8 mouse cellular contexts compared by ENCODE assay signal in the genomic region with DNA sequence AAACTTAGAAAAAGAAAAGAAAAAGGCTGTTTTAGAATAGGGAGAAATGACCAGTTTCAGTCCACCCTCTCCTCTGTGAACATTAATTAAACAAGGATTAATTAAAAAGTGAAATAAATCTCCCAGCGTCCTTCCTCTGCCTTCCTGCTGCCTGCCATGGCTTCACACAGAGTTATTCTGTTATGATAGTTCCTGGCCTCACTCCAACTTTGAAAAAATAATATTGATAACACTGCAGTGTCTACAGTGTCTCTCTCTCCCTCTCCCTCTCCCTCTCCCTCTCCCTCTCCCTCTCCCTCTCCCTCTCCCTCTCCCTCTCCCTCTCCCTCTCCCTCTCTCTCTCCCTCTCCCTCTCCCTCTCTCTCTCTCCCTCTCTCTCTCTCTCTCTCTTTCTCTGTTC. TPM values are rescaled to one million over a fixed set of nuclear protein-coding genes. Genes with fewer than 3 reads are reported as not detected.
DNase-seq lines count a peak whose midpoint lies in the region; ATAC-seq and TF ChIP-seq lines count a peak whose summit lies in the region.
"Not testable (repeated sequence)": the region's sequence is repeated elsewhere in the genome, so short reads cannot be mapped to it uniquely, and the experiment has no call there.

No protein-coding gene starts in this region.

- not testable (repeated sequence) for H3K79me2 ChIP-seq in MEL (ENCODE audit: control insufficient read depth, insufficient read depth, low read length, poor library complexity); liver, adult 2 months (ENCODE audit: control insufficient read depth, insufficient read depth, low read length)

- not testable (repeated sequence) for H3K9me3 ChIP-seq in MEL (replicated peaks; ENCODE audit: insufficient read depth, low read length); forebrain, embryonic 14.5 days (replicated peaks; ENCODE audit: control insufficient read depth, low read length); heart, embryonic 12.5 days (replicated peaks); heart, embryonic 15.5 days (replicated peaks); hindbrain, postnatal 0 days (ENCODE audit: low read length); lung, embryonic 15.5 days; midbrain, postnatal 0 days (ENCODE audit: low read length)

- not testable (repeated sequence) for TF ChIP-seq CTCF in MEL (IDR thresholded peaks at IDR 0.05 in 2 of 3, conservative IDR thresholded peaks at IDR 0.05 in 1 of 3; ENCODE audit: control insufficient read depth in 1 of 3, insufficient read depth in 1 of 3, low read depth in 2 of 3, low read length in 3 of 3, poor library complexity in 1 of 3, severe bottlenecking in 1 of 3); hindbrain, postnatal 0 days (IDR thresholded peaks at IDR 0.05; ENCODE audit: low read depth); liver, adult 2 months (IDR thresholded peaks at IDR 0.05; ENCODE audit: low read depth, low read length); midbrain, postnatal 0 days (IDR thresholded peaks at IDR 0.05)

- not testable (repeated sequence) for TF ChIP-seq EP300 in MEL (IDR thresholded peaks at IDR 0.05; ENCODE audit: low read depth in 1 of 2, low read length in 2 of 2)

- peak; percentile 54 for DNase-seq in MEL (ENCODE audit: low read depth, low spot score)
- peak; percentile 16 for DNase-seq in forebrain, embryonic 14.5 days (ENCODE audit: low spot score)
- peak; percentile 64 for DNase-seq in hindbrain, postnatal 0 days (ENCODE audit: low spot score)
- peak; percentile 26 for DNase-seq in liver, adult 2 months (ENCODE audit: extremely low read depth, low read depth, low spot score)
- peak; percentile 44 for DNase-seq in midbrain, postnatal 0 days (ENCODE audit: low spot score)

- H3K4me1 ChIP-seq in MEL (ENCODE audit: control insufficient read depth in 1 of 2, insufficient read depth in 2 of 2, low read length in 2 of 2); forebrain, embryonic 14.5 days (ENCODE audit: control insufficient read depth, insufficient read depth, low read length); heart, embryonic 15.5 days (replicated peaks); hindbrain, postnatal 0 days (ENCODE audit: insufficient read depth, low read length); liver, adult 2 months (ENCODE audit: control insufficient read depth, insufficient read depth, low read length); lung, embryonic 15.5 days; midbrain, postnatal 0 days (ENCODE audit: insufficient read depth, low read length): not testable (repeated sequence)
- H3K4me1 ChIP-seq in heart, embryonic 12.5 days (replicated peaks): peaks cover 23% of the 10 kb centered on the region

- WGBS in forebrain, embryonic 14.5 days: 33% methylated on average over 1 of the region's 1 CpGs
- WGBS in heart, embryonic 12.5 days: 18% methylated on average over 1 of the region's 1 CpGs
- 9% methylated on average over 1 of the region's 1 CpGs for WGBS in heart, embryonic 15.5 days
- WGBS in hindbrain, postnatal 0 days: 7% methylated on average over 1 of the region's 1 CpGs
- WGBS in liver, adult 2 months: 57% methylated on average over 1 of the region's 1 CpGs
- 25% methylated on average over 1 of the region's 1 CpGs for WGBS in lung, embryonic 15.5 days
- WGBS in midbrain, postnatal 0 days: 21% methylated on average over 1 of the region's 1 CpGs

- TF ChIP-seq POLR2A in MEL (IDR thresholded peaks at IDR 0.05; ENCODE audit: control insufficient read depth in 1 of 2, insufficient read depth in 1 of 2, low read depth in 1 of 2, low read length in 2 of 2, poor library complexity in 1 of 2); liver, adult 2 months (IDR thresholded peaks at IDR 0.05; ENCODE audit: extremely low read depth, insufficient read depth, low read length): not testable (repeated sequence)

- peak overlapping the region in 1 of 2 experiments; percentile 36; a peak in 1 of 4 replicates for H3K4me3 ChIP-seq in MEL (ENCODE audit: control insufficient read depth in 1 of 2, insufficient read depth in 1 of 2, low read depth in 2 of 2, low read length in 2 of 2)
- H3K4me3 ChIP-seq in forebrain, embryonic 14.5 days (ENCODE audit: low read depth, low read length); heart, embryonic 12.5 days; heart, embryonic 15.5 days; hindbrain, postnatal 0 days (ENCODE audit: low read length); liver, adult 2 months (ENCODE audit: insufficient read depth, low read depth, low read length); lung, embryonic 15.5 days; midbrain, postnatal 0 days (ENCODE audit: low read depth, low read length): not testable (repeated sequence)

- H3K9ac ChIP-seq in MEL (ENCODE audit: control insufficient read depth, low read depth, low read length, poor library complexity, severe bottlenecking); forebrain, embryonic 14.5 days (ENCODE audit: low read length); heart, embryonic 12.5 days; heart, embryonic 15.5 days; hindbrain, postnatal 0 days (replicated peaks; ENCODE audit: low read length); liver, adult 2 months (ENCODE audit: low read depth, low read length); lung, embryonic 15.5 days; midbrain, postnatal 0 days (replicated peaks; ENCODE audit: low read length, poor library complexity, severe bottlenecking): not testable (repeated sequence)

- H3K27me3 ChIP-seq in MEL (ENCODE audit: control insufficient read depth in 1 of 2, insufficient read depth in 2 of 2, low read length in 2 of 2); forebrain, embryonic 14.5 days (replicated peaks; ENCODE audit: control insufficient read depth, insufficient read depth, low read length); heart, embryonic 12.5 days (replicated peaks); heart, embryonic 15.5 days; hindbrain, postnatal 0 days (ENCODE audit: insufficient read depth, low read length); liver, adult 2 months (ENCODE audit: control insufficient read depth, insufficient read depth, low read length); lung, embryonic 15.5 days; midbrain, postnatal 0 days (ENCODE audit: insufficient read depth, low read length): not testable (repeated sequence)

- TF ChIP-seq RAD21 in MEL (IDR thresholded peaks at IDR 0.05; ENCODE audit: low read depth, low read length): not testable (repeated sequence)

- not testable (repeated sequence) for H3K4me2 ChIP-seq in forebrain, embryonic 14.5 days (ENCODE audit: low read length); heart, embryonic 12.5 days; heart, embryonic 15.5 days; hindbrain, postnatal 0 days (ENCODE audit: low read depth, low read length); lung, embryonic 15.5 days; midbrain, postnatal 0 days (ENCODE audit: low read depth, low read length, poor library complexity, severe bottlenecking)

- H3K36me3 ChIP-seq in MEL (ENCODE audit: control insufficient read depth in 1 of 2, insufficient read depth in 2 of 2, low read length in 2 of 2); forebrain, embryonic 14.5 days (ENCODE audit: control insufficient read depth, insufficient read depth, low read length); heart, embryonic 12.5 days; heart, embryonic 15.5 days; hindbrain, postnatal 0 days (ENCODE audit: insufficient read depth, low read length); liver, adult 2 months (ENCODE audit: control insufficient read depth, insufficient read depth, low read length); lung, embryonic 15.5 days; midbrain, postnatal 0 days (ENCODE audit: insufficient read depth, low read length): not testable (repeated sequence)

- ATAC-seq in forebrain, embryonic 14.5 days; heart, embryonic 12.5 days (ENCODE audit: insufficient number of reproducible peaks, low FRiP score); heart, embryonic 15.5 days (replicated peaks; ENCODE audit: insufficient number of reproducible peaks, insufficient read depth, low FRiP score, low read depth); hindbrain, postnatal 0 days; midbrain, postnatal 0 days (ENCODE audit: low FRiP score): not testable (repeated sequence)
- 0 out of 2 replicates have a peak, but pooled peaks have one; percentile 39 for ATAC-seq in lung, embryonic 15.5 days (ENCODE audit: borderline replicate concordance, extremely low read depth, low FRiP score, low TSS enrichment)

- H3K27ac ChIP-seq in MEL (ENCODE audit: control insufficient read depth, low read depth, low read length); forebrain, embryonic 14.5 days (ENCODE audit: low read depth, low read length); hindbrain, postnatal 0 days; liver, adult 2 months (replicated peaks; ENCODE audit: insufficient read depth, low read depth, low read length); lung, embryonic 15.5 days; midbrain, postnatal 0 days (ENCODE audit: low read depth, low read length): not testable (repeated sequence)
- 0 out of 2 replicates have a peak overlapping the region, but pooled peaks have one; percentile 29 for H3K27ac ChIP-seq in heart, embryonic 12.5 days (ENCODE audit: poor library complexity, severe bottlenecking)
- peak overlapping the region; percentile 31; the same call in 1 of the 2 replicates for H3K27ac ChIP-seq in heart, embryonic 15.5 days

RNA-seq across cellular contexts. Expression of a gene that starts 35.9 kb away (rescaled TPM):
- total RNA-seq in MEL (2012; rRNA removed): 29.1 and 38.7 TPM in 2 replicates
- polyA plus RNA-seq in MEL (2012; ENCODE audit: insufficient read depth in 1 of 2, insufficient read length in 2 of 2, low read depth in 1 of 2, low replicate concordance in 2 of 2, missing spikeins in 1 of 2): 10 to 100 TPM in 1 of 2 experiments, not detected in 1; 62.9 TPM
- polyA plus RNA-seq in forebrain, embryonic 14.5 days (2014; fragmentation: Nextera tagmentation; extraction: Ambion mirVana): 8.4 and 10.6 TPM in 2 replicates
- polyA plus RNA-seq in heart, embryonic 12.5 days (2016; fragmentation: Nextera tagmentation; extraction: Ambion mirVana): 2.6 and 4.5 TPM in 2 replicates
- polyA plus RNA-seq in heart, embryonic 15.5 days (2015; fragmentation: Nextera tagmentation; extraction: Ambion mirVana): 2.6 and 3.5 TPM in 2 replicates
- total RNA-seq in hindbrain, postnatal 0 days (2014; rRNA removed): 42.7 and 51.6 TPM in 2 replicates
- polyA plus RNA-seq in hindbrain, postnatal 0 days (2015; fragmentation: Nextera tagmentation; extraction: Ambion mirVana): 22.8 and 25.5 TPM in 2 replicates
- total RNA-seq in liver, adult 2 months (2014; rRNA removed): 37.5 and 40.6 TPM in 2 replicates
- polyA plus RNA-seq in liver, adult 2 months (2012; rRNA removed): 26.0 and 30.6 TPM in 2 replicates
- 9.7 and 11.1 TPM in 2 replicates for polyA plus RNA-seq in lung, embryonic 15.5 days (2015; fragmentation: Nextera tagmentation; extraction: Ambion mirVana)
- 46.5 and 48.1 TPM in 2 replicates for total RNA-seq in midbrain, postnatal 0 days (2014; rRNA removed)
- 26.5 and 27.6 TPM in 2 replicates for polyA plus RNA-seq in midbrain, postnatal 0 days (2015; fragmentation: Nextera tagmentation; extraction: Ambion mirVana)
